Mouse (Mus musculus) right cerebral cortex, postnatal 10 days (tissue): ENCODE data around the gene Nup107.
"Not testable (repeated sequence)": the region's sequence is repeated elsewhere in the genome, so short reads cannot be mapped to it uniquely, and the experiment has no call there.

Experiments
- DNase-seq, 2 experiments: peaks; one replicate each; pipeline ENCODE4 v3.0.0; 2021; ENCODE audit warnings: low spot score in 2 of 2

Nup107 gene

DNA sequence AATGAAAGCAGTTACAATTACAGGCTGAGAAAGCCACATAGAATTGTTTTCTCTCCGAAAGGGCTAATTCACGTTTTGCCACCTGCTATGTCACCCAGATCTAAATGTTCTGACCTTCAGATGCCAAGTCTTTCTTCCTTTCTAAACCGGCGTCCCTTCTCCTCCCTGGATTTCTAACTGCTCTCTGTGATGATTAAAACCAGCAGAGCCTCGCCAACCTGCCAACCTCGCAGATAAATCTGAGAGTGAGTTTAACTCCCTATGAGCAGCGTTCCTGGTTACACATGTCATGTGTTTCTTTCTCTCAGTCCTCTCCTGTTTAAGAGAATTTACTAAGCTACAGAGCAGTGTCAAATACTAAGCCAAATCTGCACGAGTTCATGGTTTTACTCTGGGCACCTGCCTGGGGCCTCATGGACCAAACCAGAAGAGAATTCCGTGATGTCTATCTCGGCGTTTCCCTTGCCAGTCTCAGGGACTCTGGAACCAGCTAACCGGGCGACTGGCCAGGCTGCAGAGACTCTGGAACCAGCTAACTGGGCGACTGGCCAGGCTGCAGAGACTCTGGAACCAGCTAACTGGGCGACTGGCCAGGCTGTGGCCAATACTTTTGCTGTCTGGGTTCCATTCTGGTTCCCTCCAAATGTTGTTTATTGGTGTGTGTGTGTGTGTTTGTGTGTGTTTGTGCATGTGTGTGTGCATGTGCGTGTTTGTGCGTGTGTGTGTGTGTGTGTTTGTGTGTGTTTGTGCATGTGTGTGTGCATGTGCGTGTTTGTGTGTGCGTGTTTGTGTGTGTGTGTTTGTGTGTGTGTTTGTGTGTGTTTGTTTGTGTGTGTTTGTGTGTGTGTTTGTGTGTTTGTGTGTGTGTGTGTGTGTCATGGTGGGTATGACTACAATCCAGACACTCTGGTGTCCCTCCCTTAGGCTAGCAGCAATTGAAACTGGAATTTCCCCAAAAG, 74.1 kb downstream of the Nup107 start:
- DNase-seq, result peak; percentile 75 to 76

GRCm38 (mm10) chr10:117717583-117717982, 74.9 kb downstream of the Nup107 start:
- DNase-seq, result no peak

GRCm38 (mm10) chr10:117716686-117717085, 75.8 kb downstream of the Nup107 start:
- DNase-seq, result no peak

GRCm38 (mm10) chr10:117715654-117716053, 76.9 kb downstream of the Nup107 start:
- not testable (repeated sequence) for DNase-seq

- no peak for DNase-seq
Measured at GRCm38 (mm10) chr10:117714928-117715500, 77.5 kb downstream of the Nup107 start.

DNA sequence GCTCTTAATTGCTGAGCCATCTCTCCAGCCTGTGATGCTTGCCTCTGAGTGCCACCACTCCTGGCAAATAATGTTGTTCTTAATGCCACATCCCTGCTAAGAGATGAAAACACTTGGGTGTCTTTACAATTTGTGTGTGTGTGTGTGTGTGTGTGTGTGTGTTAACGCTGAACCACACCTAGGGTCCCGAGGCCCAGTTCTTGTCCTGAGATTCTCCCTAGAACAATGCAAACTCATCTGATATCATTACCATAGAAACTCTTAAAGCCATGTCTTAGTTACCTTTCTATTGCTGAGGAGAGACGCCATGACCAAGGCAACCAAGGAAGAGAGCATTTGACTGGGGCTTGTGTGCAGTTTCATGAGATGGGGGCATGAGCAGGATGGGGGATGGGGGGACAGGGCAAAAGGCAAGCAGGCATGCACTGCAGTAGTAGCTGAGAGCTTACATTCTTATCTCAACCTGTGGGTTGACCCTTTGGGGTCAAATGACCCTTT, 78.4 kb downstream of the Nup107 start:
- DNase-seq, result no peak

- no peak for DNase-seq
Measured at GRCm38 (mm10) chr10:117713466-117713865, 79.0 kb downstream of the Nup107 start.

- no peak for DNase-seq
Measured at GRCm38 (mm10) chr10:117712871-117713270, 79.6 kb downstream of the Nup107 start.

DNA sequence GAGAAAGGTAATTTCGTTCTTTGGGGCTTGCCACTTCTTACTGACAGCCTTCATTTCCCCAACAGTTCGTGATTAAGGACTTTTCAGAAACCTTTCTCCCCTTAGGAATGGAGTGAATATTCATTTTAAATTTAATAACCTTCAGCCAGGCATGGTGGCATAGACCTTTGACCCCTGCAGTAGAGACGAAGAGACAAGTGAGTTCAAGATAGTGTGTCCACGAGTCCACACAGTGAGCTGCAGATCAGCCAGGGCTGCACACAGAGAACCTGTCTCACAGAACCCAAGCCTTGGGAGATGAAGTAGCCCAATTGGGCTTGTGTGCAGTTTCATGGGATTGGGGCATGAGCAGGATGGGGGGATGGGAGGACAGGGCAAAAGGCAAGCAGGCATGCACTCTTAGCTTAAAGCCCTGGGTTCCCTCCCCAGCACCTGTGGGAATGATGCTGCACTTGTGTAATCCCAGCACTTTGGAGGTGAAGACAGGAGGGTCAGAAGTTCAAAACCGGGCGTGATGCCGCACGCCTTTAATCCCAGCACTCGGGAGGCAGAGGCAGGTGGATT, 80.2 kb downstream of the Nup107 start:
- no peak for DNase-seq

- no peak for DNase-seq
Measured at GRCm38 (mm10) chr10:117711408-117711807, 81.1 kb downstream of the Nup107 start.

GRCm38 (mm10) chr10:117710604-117711141, 81.8 kb downstream of the Nup107 start, which contains the start of gene Mdm2:
Gene Mdm2 (minus strand): TSS chr10:117710758.
- DNase-seq, result peak; percentile 96 to 97

DNA sequence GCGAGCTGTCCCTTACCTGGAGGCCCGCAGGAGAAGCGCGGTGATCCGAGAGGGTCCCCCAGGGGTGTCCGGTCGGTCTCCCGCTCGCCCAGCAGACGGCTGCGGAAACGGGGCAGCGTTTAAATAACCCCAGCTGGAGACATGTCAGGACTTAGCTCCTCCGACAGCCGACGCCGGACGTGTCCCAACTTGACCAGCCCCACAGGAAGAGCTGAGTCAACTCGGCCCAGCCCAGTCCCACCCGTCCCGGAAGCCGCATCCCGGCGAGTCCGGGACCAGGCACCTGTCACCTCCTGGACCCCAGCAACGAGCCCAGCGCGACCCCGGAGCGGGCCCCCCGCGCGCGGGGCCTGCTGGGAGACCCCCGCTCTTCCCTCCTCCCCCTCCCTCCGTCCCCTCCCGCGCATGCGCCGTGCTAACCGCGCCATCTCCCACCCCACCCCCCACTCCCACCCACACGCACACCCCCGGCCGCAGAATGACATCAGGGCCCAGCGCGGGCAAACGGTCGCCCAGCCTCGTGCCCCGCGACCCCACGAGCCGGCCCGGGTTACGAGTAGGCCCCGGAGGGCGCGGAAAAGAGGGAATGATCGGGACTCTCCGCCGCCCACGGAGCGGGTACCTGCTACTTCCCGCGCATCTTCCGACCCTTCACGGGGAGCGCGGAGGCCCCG, 82.4 kb downstream of the Nup107 start:
- DNase-seq, result peak; percentile 79 to 83

- DNase-seq, result no peak
Measured at GRCm38 (mm10) chr10:117709326-117709830, 83.1 kb downstream of the Nup107 start.

DNA sequence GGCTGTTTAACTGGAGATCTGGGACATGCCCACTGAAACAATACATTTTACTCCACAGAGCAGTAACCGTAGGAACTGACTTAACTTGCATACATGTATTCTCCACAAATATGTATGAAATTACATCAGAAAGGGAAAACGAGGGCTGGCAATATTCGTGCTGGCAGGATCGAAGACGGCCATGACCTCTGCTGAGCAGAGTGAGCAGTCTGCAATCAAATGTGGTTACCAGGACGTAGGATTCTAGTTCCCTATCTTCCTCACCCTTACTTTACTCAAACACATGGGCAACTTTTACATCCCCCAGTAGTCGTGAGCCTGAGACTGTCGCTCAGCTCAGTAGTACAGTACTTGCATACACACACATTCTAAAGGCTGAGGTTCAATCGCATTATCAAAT, 83.6 kb downstream of the Nup107 start:
- DNase-seq, result no peak

- DNase-seq, result no peak
Measured at GRCm38 (mm10) chr10:117708376-117708775, 84.1 kb downstream of the Nup107 start.

DNA sequence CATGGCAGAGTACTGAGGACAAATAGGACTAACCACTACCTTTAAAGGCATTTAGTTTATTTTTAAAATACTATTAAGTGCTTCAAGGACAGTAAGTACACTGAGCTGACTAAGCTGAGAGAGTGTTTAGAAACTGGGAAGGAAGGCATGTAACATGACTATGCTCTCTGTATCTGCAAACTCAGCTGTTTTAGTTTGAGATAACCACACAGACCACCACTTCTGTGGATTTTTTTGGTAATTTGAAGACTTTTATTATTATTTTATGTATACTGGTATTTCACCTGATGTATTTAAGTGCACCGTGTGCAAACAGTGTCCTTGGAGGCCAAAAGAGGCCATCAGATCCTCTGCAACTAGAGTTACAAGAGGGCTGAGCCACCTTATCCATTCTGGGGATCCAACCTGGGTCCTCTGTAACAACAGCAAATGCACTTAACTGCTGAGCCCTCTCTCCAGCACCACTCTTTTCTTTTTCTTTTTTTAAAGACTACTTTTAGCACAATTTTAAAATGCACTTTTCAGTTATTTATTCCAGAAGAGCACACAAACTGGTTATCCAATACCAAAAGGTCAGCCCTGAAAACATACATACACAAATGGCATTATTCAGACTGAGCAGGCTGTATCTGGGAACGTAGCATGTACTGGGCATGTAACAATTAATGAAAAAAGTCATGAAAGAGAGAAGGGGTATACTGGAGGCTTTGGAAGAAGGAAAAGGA, 85.2 kb downstream of the Nup107 start:
- DNase-seq, result no peak

GRCm38 (mm10) chr10:117706440-117706839, 86.1 kb downstream of the Nup107 start:
- no peak for DNase-seq

DNA sequence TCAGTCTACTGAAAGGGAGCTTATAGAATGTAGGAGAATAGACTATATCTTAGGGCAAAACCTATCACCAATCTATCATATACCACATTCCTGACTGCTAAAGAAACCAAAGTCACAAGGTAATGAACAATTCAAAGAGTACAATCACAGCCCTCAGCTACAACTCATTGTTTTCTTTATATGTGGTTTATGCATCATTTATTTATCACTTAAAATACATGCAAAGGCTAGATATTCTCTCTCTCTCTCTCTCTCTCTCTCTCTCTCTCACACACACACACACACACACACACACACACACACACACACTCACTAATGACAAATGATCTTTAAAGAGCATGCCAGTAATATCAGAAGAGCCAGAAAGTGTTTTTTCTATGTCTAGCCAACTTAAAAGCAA, 86.7 kb downstream of the Nup107 start:
- no peak for DNase-seq

DNA sequence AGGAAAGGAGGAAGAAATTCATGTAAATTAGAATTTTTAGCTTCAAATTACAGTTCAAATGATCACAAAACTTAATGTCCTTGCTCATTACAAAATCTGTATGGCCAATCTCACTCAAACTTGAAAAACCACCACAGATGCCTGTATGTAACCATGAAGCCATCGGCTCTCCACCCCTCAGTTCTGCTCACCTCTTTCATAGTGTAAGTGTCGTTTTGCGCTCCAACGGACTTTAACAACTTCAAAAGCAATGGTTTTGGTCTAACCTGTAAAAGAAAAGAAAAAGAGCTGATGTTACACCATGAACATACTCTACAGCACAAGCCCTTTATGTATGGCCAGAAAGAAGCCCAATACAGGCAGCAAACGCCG, 87.6 kb downstream of the Nup107 start:
- no peak for DNase-seq

DNA sequence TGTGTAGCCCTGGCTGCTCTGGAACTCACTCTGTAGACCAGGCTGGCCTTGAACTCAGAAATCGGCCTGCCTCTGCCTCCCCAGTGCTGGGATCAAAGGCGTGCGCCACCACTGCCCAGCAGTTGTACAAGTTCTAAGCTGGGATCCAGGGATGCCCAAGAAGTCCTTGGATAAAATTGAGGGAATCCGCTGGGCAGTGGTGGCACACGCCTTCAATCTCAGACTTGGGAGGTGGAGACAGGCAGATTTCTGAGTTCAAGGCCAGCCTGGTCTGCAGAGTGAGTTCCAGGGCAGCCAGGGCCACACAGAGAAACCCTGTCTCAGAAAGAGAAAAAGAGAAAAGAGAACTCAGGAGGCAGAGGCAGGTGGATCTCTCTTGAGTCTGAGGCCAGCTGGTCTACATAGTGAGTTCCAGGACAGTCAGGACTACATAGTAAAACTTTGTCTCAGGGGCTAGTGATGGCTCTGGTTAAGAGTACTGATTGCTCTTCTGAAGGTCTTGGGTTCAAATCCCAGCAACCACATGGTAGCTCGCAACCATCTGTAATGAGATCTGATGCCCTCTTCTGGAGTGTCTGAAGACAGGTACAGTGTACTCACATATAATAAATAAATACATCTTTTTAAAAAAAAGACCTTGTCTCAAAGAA, 88.1 kb downstream of the Nup107 start:
- DNase-seq, result not testable (repeated sequence)
